Mouse (Mus musculus) olfactory bulb, adult 2 months (tissue): ENCODE results near the gene Tmem87b. TPM values are rescaled to one million over a fixed set of nuclear protein-coding genes. Genes with fewer than 3 reads are reported as not detected.

ENCODE experiments used
- H3K27ac ChIP-seq: fragments of 200-500 bp; 2 replicates; pipeline ENCODE4 v1.5.1; 2012; ENCODE audit warnings: low read depth, low read length; ENCODE audit not compliant: insufficient read depth
- H3K4me1 ChIP-seq: fragments of 200-500 bp; 2 replicates; pipeline ENCODE4 v1.6.1; 2012; ENCODE audit warnings: low read length; ENCODE audit not compliant: control insufficient read depth, insufficient read depth
- H3K4me3 ChIP-seq: fragments of 200-500 bp; 2 replicates; pipeline ENCODE4 v1.5.1; 2012; ENCODE audit warnings: mild to moderate bottlenecking, low read depth, low read length, moderate library complexity; ENCODE audit not compliant: insufficient read depth
- CTCF ChIP-seq: fragments of 200-500 bp; IDR thresholded peaks from 2 replicates; pipeline ENCODE4 v1.5.1; 2012; ENCODE audit warnings: low read depth, mild to moderate bottlenecking, low read length, moderate library complexity; ENCODE audit not compliant: insufficient read depth
- POLR2A ChIP-seq: fragments of 200-500 bp; IDR thresholded peaks from 2 replicates; pipeline ENCODE4 v1.6.1; 2012; ENCODE audit warnings: mild to moderate bottlenecking, low read depth, low read length, moderate library complexity; ENCODE audit not compliant: insufficient read depth
- WGBS: fragments of 180-500 bp; shearing (Covaris S2); methylation state at CpG from one replicate; pipeline ENCODE4 v1.1.7; 2018; 5-methylcytosine and 5-hydroxymethylcytosine counted together
- polyA plus RNA-seq: library from polyadenylated mRNA; stranded (reverse); fragments of >200 nt; gene quantifications from 2 replicates; pipeline ENCODE4 v1.2.4, GENCODE M21; 2012; ENCODE audit warnings: low replicate concordance; ENCODE audit not compliant: missing spikeins, insufficient read depth, insufficient read length

The Tmem87b gene
- polyA plus RNA-seq, 1 experiment: not detected

GRCm38 (mm10) chr2:128816311-128816710 lies 1.6 kb upstream of the Tmem87b start:
- H3K4me3 ChIP-seq: no peak overlapping the region
- 67% methylated on average over 1 of the region's 1 CpGs for WGBS
- H3K4me1 ChIP-seq: no peaks in the 10 kb centered on the region; the same call in 1 of the 2 replicates
- no peak for TF ChIP-seq CTCF
- no peak for TF ChIP-seq POLR2A
- H3K27ac ChIP-seq: no peak overlapping the region

GRCm38 (mm10) chr2:128816916-128817315 lies 1.0 kb upstream of the Tmem87b start:
- Histone ChIP-seq H3K27ac (no peak overlapping the region), H3K4me1 (no peaks in the 10 kb centered on the region; the same call in 1 of the 2 replicates), H3K4me3 (no peak overlapping the region)
- TF ChIP-seq CTCF (no peak), POLR2A (no peak)
- WGBS: 14% methylated on average over 6 of the region's 6 CpGs

GRCm38 (mm10) chr2:128817387-128817785 lies 532 bp upstream of the Tmem87b start:
- H3K27ac ChIP-seq: peak overlapping the region; percentile 97
- WGBS: 0% methylated on average over 7 of the region's 7 CpGs
- peak overlapping the region; percentile 94 for H3K4me3 ChIP-seq
- no peaks in the 10 kb centered on the region; the same call in 1 of the 2 replicates for H3K4me1 ChIP-seq
- no peak; the same call in 1 of the 2 replicates for TF ChIP-seq POLR2A
- TF ChIP-seq CTCF: no peak

GRCm38 (mm10) chr2:128818956-128819643 lies 1.2 kb downstream of the Tmem87b start:
- H3K4me1 ChIP-seq: no peaks in the 10 kb centered on the region; the same call in 1 of the 2 replicates
- WGBS: 9% methylated on average over 14 of the region's 14 CpGs

GRCm38 (mm10) chr2:128820631-128821030 lies 2.7 kb downstream of the Tmem87b start:
- no peaks in the 10 kb centered on the region; the same call in 1 of the 2 replicates for H3K4me1 ChIP-seq
- H3K4me3 ChIP-seq: no peak overlapping the region
- H3K27ac ChIP-seq: no peak overlapping the region
- TF ChIP-seq CTCF (no peak), POLR2A (no peak)
- WGBS: 72% methylated on average over 2 of the region's 2 CpGs

More at GRCm38 (mm10) chr2:128818956-128819643, 1.2 kb downstream of the Tmem87b start:
- Histone ChIP-seq H3K4me3 (peak overlapping the region; percentile 94), H3K27ac (peak overlapping the region; percentile 68)
- TF ChIP-seq CTCF: no peak
- TF ChIP-seq POLR2A: no peak

- TF ChIP-seq CTCF (no peak), POLR2A (no peak)
- 78% methylated on average over 5 of the region's 5 CpGs for WGBS
- H3K4me3 ChIP-seq: no peak overlapping the region
- no peak overlapping the region for H3K27ac ChIP-seq
- H3K4me1 ChIP-seq: no peaks in the 10 kb centered on the region; the same call in 1 of the 2 replicates
These were observed 6.0 kb downstream of the Tmem87b start for GRCm38 (mm10) chr2:128823893-128824292.

GRCm38 (mm10) chr2:128827787-128828186 lies 9.9 kb downstream of the Tmem87b start:
- 100% methylated on average over 1 of the region's 1 CpGs for WGBS
- Histone ChIP-seq H3K27ac (no peak overlapping the region), H3K4me3 (no peak overlapping the region), H3K4me1 (no peaks in the 10 kb centered on the region)
- TF ChIP-seq POLR2A (no peak), CTCF (no peak)

- Histone ChIP-seq H3K4me1 (no peaks in the 10 kb centered on the region), H3K4me3 (no peak overlapping the region), H3K27ac (no peak overlapping the region)
- 93% methylated on average over 3 of the region's 3 CpGs for WGBS
- TF ChIP-seq CTCF (no peak), POLR2A (no peak)
These were observed 14.7 kb downstream of the Tmem87b start for GRCm38 (mm10) chr2:128832611-128833010.

GRCm38 (mm10) chr2:128833035-128833434 lies 15.1 kb downstream of the Tmem87b start:
- WGBS: 93% methylated on average over 2 of the region's 2 CpGs
- Histone ChIP-seq H3K4me3 (no peak overlapping the region), H3K4me1 (no peaks in the 10 kb centered on the region), H3K27ac (no peak overlapping the region)
- TF ChIP-seq CTCF: no peak
